Mouse (Mus musculus): ENCODE results near the gene Akr1c19. TPM values are rescaled to one million over a fixed set of nuclear protein-coding genes. Genes with fewer than 3 reads are reported as not detected.
"Not testable (repeated sequence)": the region's sequence is repeated elsewhere in the genome, so short reads cannot be mapped to it uniquely, and the experiment has no call there.

The Akr1c19 gene
- polyA plus RNA-seq (2014; fragmentation: Nextera tagmentation; extraction: Ambion mirVana), result 4.6 and 8.5 TPM in 2 replicates

DNA sequence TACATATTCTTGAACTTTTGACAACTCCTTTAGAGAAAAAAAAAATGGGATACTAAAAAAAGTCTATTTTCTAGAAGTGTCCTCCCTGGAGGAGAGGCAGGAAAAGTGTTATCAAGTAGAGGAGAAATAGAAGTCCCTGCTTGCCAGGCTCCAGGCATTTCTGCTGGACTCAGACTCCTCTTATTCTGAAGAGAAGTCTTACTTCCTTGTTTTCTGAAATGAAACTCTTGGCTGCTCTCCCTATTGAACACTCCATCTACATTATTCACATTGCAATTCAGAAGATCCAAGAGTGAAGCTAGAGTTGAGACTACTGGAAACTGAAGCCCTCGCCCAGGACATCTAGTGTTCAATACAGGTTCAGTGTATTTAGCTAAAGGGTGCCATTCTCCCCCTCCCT lies at the start of gene Akr1c19:
TSS of gene Akr1c19 (plus strand) at position 260 of the 400 bp plus-strand sequence.
- Histone ChIP-seq H3K36me3 (ENCODE audit: control insufficient read depth, insufficient read depth, low read length) (no peaks in the 10 kb centered on the region), H3K4me1 (ENCODE audit: control insufficient read depth, insufficient read depth, low read length) (no peaks in the 10 kb centered on the region), H3K27ac (replicated peaks; ENCODE audit: low read depth, low read length) (no peak within 1 kb of the TSS), H3K9ac (replicated peaks; ENCODE audit: low read length) (no peak within 1 kb of the TSS), H3K4me3 (replicated peaks; ENCODE audit: low read depth, low read length) (no peak within 1 kb of the TSS), H3K9me3 (ENCODE audit: control insufficient read depth, low read length) (no peaks in the 10 kb centered on the region), H3K27me3 (ENCODE audit: control insufficient read depth, insufficient read depth, low read length) (no peaks in the 10 kb centered on the region), H3K4me2 (ENCODE audit: low read length) (no peak within 1 kb of the TSS)
- ATAC-seq (ENCODE audit: low FRiP score, low TSS enrichment) (no peak), DNase-seq (no peak)
- WGBS, result 63% methylated on average over 1 of the region's 1 CpGs

DNA sequence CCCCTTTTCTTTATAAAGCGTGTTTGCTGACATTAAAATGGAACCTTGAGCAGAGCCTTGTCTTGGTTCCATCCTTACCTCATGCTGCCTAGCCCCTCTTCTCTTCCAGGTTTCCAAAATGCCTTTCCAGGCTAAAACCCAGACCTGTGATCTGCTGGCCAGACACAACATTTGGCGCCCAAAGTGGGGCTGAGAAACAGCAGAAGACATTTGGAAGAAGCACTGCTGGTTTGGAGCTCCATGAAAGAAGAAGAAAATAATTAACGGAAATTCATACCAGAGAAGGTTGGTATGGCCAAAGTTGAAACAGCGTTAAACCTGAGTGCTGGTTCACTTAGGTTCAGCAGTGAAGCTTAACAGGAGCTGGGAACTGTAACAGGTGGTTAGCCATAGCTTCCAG lies 47.2 kb upstream of the Akr1c19 start:
- ATAC-seq (ENCODE audit: low FRiP score, low TSS enrichment); H3K4me1 ChIP-seq (ENCODE audit: control insufficient read depth, insufficient read depth, low read length); H3K4me2 ChIP-seq (ENCODE audit: low read length); H3K9ac ChIP-seq (replicated peaks; ENCODE audit: low read length); H3K36me3 ChIP-seq (ENCODE audit: control insufficient read depth, insufficient read depth, low read length); H3K9me3 ChIP-seq (ENCODE audit: control insufficient read depth, low read length); DNase-seq; H3K4me3 ChIP-seq (replicated peaks; ENCODE audit: low read depth, low read length); H3K27me3 ChIP-seq (ENCODE audit: control insufficient read depth, insufficient read depth, low read length); H3K27ac ChIP-seq (replicated peaks; ENCODE audit: low read depth, low read length): not testable (repeated sequence)
- 86% methylated on average over 4 of the region's 4 CpGs for WGBS

DNA sequence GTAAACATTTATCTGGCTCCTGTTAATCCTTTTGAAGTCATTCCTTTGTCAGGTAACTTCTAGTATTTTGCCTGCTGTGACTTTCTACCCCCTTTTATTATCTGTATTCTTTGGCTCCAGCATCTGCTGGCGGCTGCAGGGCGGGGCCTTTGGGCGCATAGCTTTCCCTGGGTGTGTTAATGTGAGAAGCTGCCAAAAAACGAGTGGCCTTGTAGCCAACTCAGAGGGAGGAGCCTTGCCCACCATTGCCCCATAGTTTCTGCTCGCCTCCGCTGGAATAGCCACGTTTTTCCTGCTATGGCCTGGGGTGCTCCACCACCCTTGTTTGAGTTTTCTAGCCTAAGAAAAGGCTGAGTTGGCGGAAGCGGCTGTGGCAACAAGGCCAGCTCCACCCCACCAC lies 45.4 kb upstream of the Akr1c19 start:
- H3K27ac ChIP-seq (replicated peaks; ENCODE audit: low read depth, low read length), result no peak overlapping the region
- H3K4me3 ChIP-seq (replicated peaks; ENCODE audit: low read depth, low read length), result no peak overlapping the region
- 73% methylated on average over 9 of the region's 9 CpGs for WGBS
- H3K27me3 ChIP-seq (ENCODE audit: control insufficient read depth, insufficient read depth, low read length), result no peaks in the 10 kb centered on the region
- no peak overlapping the region for H3K4me2 ChIP-seq (ENCODE audit: low read length)
- no peak overlapping the region for H3K9ac ChIP-seq (replicated peaks; ENCODE audit: low read length)
- H3K9me3 ChIP-seq (ENCODE audit: control insufficient read depth, low read length), result no peaks in the 10 kb centered on the region
- no peaks in the 10 kb centered on the region for H3K4me1 ChIP-seq (ENCODE audit: control insufficient read depth, insufficient read depth, low read length)
- no peaks in the 10 kb centered on the region for H3K36me3 ChIP-seq (ENCODE audit: control insufficient read depth, insufficient read depth, low read length)
- ATAC-seq (ENCODE audit: low FRiP score, low TSS enrichment), result no peak
- no peak for DNase-seq

DNA sequence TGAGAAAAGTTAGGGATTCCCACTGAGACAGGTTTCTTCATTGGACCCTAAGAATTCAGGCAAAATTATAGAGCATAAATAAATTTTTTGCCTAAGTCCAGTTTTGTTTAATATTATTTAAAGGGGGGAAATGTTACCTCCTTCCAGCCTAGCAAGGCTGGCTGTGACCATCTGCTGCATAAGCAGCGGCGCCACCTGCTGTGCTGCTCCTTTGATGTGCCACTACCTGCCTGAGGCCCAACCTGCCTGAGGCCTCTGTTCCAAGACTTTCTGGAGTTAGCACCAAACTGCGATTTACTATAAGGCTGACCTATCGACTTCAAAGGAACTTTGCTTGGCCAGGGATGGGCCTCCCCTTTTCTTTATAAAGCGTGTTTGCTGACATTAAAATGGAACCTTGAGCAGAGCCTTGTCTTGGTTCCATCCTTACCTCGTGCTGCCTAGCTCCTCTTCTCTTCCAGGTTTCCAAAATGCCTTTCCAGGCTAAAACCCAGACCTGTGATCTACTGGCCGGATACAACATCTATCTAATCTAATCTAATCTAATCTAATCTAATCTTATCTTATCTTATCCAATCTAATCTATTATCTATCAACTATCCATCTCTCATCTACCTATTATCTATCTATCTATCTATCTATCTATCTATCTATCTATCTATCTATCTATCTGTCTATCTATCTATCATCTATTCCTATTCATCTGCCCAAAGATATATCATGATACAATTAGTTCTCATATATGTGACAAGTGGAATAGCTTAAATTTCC lies 41.7 kb upstream of the Akr1c19 start:
- 85% methylated on average over 7 of the region's 7 CpGs for WGBS
- not testable (repeated sequence) for H3K27me3 ChIP-seq (ENCODE audit: control insufficient read depth, insufficient read depth, low read length); H3K4me1 ChIP-seq (ENCODE audit: control insufficient read depth, insufficient read depth, low read length); H3K36me3 ChIP-seq (ENCODE audit: control insufficient read depth, insufficient read depth, low read length); H3K4me2 ChIP-seq (ENCODE audit: low read length); H3K9me3 ChIP-seq (ENCODE audit: control insufficient read depth, low read length); H3K9ac ChIP-seq (replicated peaks; ENCODE audit: low read length); H3K27ac ChIP-seq (replicated peaks; ENCODE audit: low read depth, low read length); H3K4me3 ChIP-seq (replicated peaks; ENCODE audit: low read depth, low read length); ATAC-seq (ENCODE audit: low FRiP score, low TSS enrichment)
- DNase-seq, result peak; percentile 13

DNA sequence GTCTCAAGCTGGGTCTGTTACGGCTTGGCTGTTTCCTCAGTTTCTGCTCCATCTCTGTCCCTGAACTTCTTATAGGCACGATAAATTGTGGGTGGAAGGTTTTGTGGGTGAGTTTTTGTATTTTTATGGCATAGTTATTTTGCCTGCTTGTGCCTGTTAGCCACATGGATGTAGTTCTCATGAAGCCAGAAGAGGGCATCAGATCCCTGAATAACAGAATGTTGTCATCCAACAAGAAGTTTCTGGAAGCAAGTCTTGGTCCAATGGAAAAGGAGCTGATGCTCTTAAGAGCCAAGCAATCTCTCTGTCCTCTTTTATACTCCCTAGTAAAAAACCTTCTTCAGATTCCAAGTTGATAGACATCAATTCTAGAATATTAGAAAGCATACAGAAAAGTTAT lies 40.3 kb upstream of the Akr1c19 start:
- no peak overlapping the region for H3K4me3 ChIP-seq (replicated peaks; ENCODE audit: low read depth, low read length)
- 90% methylated on average over 2 of the region's 2 CpGs for WGBS

DNA sequence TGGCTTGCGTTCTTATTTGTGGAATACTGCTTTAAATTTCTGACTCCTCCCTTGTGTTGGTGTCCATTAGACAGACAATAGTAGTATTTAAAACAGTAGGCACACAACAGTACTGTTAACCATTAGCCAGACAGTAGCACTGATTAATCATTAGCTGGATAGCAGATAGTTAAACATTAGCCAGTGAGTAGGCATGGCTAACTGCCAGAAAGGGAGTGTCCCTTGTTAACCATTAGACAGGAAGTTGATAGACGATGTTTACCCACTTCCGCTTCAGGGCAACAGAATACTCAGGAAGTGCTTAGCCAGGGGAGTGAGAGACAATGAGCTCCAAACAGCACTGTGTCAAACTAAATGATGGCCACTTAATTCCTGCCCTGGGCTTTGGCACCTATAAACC lies 37.6 kb upstream of the Akr1c19 start, which contains the start of gene Akr1c13:
TSS of gene Akr1c13 (plus strand) at position 247 of the 400 bp plus-strand sequence.
- WGBS, result 86% methylated on average over 3 of the region's 3 CpGs
- DNase-seq, result no peak
- Histone ChIP-seq H3K9ac (replicated peaks; ENCODE audit: low read length) (no peak within 1 kb of the TSS), H3K27me3 (ENCODE audit: control insufficient read depth, insufficient read depth, low read length) (no peaks in the 10 kb centered on the region), H3K9me3 (ENCODE audit: control insufficient read depth, low read length) (no peaks in the 10 kb centered on the region), H3K4me3 (replicated peaks; ENCODE audit: low read depth, low read length) (no peak within 1 kb of the TSS), H3K4me2 (ENCODE audit: low read length) (no peak within 1 kb of the TSS), H3K4me1 (ENCODE audit: control insufficient read depth, insufficient read depth, low read length) (no peaks in the 10 kb centered on the region), H3K36me3 (ENCODE audit: control insufficient read depth, insufficient read depth, low read length) (no peaks in the 10 kb centered on the region), H3K27ac (replicated peaks; ENCODE audit: low read depth, low read length) (no peak within 1 kb of the TSS)
- no peak for ATAC-seq (ENCODE audit: low FRiP score, low TSS enrichment)

More for the DNA sequence above, 40.3 kb upstream of the Akr1c19 start:
- no peak overlapping the region for H3K27ac ChIP-seq (replicated peaks; ENCODE audit: low read depth, low read length)
- no peaks in the 10 kb centered on the region for H3K9me3 ChIP-seq (ENCODE audit: control insufficient read depth, low read length)
- H3K27me3 ChIP-seq (ENCODE audit: control insufficient read depth, insufficient read depth, low read length), result no peaks in the 10 kb centered on the region
- H3K9ac ChIP-seq (replicated peaks; ENCODE audit: low read length), result no peak overlapping the region
- H3K4me1 ChIP-seq (ENCODE audit: control insufficient read depth, insufficient read depth, low read length), result no peaks in the 10 kb centered on the region
- peak; percentile 42 for DNase-seq
- H3K36me3 ChIP-seq (ENCODE audit: control insufficient read depth, insufficient read depth, low read length), result no peaks in the 10 kb centered on the region
- no peak for ATAC-seq (ENCODE audit: low FRiP score, low TSS enrichment)
- no peak overlapping the region for H3K4me2 ChIP-seq (ENCODE audit: low read length)

DNA sequence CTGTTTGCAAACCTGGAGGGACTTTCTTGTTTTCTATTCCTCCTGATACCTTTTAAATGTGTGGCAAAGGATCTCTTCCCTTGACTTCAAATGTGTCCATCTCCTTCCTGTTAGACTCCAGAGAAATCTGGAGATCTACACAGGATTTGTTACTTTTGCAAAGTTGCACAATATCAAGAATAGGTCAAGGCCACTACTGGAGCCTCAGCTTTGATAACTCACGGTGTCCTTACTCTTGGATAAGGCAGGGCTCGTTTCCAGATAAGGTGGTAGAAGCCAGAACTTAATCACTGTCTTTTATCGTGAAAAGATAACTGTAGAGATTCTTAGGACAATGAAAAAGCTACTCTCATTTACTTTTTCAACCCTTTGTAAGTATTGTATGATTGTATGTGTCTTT lies 36.0 kb upstream of the Akr1c19 start:
- 79% methylated on average over 3 of the region's 3 CpGs for WGBS

DNA sequence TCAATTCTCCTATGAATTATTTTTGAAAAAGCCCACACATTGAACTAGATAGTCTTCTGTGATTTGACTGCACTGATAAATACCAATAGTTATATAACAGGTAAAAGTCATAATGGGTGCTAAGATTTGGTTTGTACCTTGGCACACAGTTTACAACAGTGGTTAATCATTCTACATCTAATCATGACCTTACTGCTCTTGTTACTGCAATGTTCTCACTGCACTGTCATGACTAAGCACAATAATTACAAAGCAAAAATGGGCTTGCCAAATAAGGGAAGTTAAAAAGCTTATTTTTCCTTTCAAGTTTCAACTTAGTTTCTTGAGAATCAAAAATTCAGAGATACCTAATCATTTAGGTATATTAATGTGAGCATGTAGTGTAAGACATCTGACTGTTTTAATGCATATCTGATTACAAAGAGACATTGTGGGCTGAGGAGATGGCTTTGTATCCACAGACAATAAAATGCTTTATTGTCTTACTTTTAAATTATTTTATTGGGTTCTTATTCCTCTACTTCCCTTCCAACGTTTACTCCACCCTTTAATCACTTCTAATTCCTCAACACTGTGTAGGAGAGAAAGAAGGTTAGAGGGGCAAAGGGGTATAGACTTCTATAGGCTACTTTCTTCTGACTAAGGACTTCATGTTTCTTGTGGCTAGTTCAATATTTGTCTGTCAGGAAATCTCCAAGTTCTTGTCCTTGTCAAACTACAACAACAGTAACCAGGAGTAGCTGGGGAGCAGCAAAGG lies 22.2 kb upstream of the Akr1c19 start:
- no peak for ATAC-seq (ENCODE audit: low FRiP score, low TSS enrichment)
- WGBS, result 50% methylated on average over 1 of the region's 1 CpGs
- DNase-seq, result no peak
- Histone ChIP-seq H3K27ac (replicated peaks; ENCODE audit: low read depth, low read length) (no peak overlapping the region), H3K4me1 (ENCODE audit: control insufficient read depth, insufficient read depth, low read length) (no peaks in the 10 kb centered on the region), H3K27me3 (ENCODE audit: control insufficient read depth, insufficient read depth, low read length) (no peaks in the 10 kb centered on the region), H3K9me3 (ENCODE audit: control insufficient read depth, low read length) (no peaks in the 10 kb centered on the region), H3K36me3 (ENCODE audit: control insufficient read depth, insufficient read depth, low read length) (no peaks in the 10 kb centered on the region), H3K9ac (replicated peaks; ENCODE audit: low read length) (no peak overlapping the region), H3K4me2 (ENCODE audit: low read length) (no peak overlapping the region), H3K4me3 (replicated peaks; ENCODE audit: low read depth, low read length) (no peak overlapping the region)

More for the DNA sequence above, 36.0 kb upstream of the Akr1c19 start:
- Histone ChIP-seq H3K4me3 (replicated peaks; ENCODE audit: low read depth, low read length) (no peak overlapping the region), H3K27ac (replicated peaks; ENCODE audit: low read depth, low read length) (no peak overlapping the region), H3K4me2 (ENCODE audit: low read length) (no peak overlapping the region), H3K4me1 (ENCODE audit: control insufficient read depth, insufficient read depth, low read length) (no peaks in the 10 kb centered on the region), H3K9ac (replicated peaks; ENCODE audit: low read length) (no peak overlapping the region), H3K27me3 (ENCODE audit: control insufficient read depth, insufficient read depth, low read length) (no peaks in the 10 kb centered on the region), H3K9me3 (ENCODE audit: control insufficient read depth, low read length) (no peaks in the 10 kb centered on the region), H3K36me3 (ENCODE audit: control insufficient read depth, insufficient read depth, low read length) (no peaks in the 10 kb centered on the region)
- DNase-seq (no peak), ATAC-seq (ENCODE audit: low FRiP score, low TSS enrichment) (no peak)

All from midbrain, embryonic 14.5 days (tissue).